Mouse (Mus musculus): ENCODE measurements around the gene 1810030O07Rik. TPM values are rescaled to one million over a fixed set of nuclear protein-coding genes. Genes with fewer than 3 reads are reported as not detected.

1810030O07Rik gene
- 13.6 TPM for polyA plus RNA-seq (2012; fragmentation: generic; extraction: Trizol)
- long read RNA-seq, experiment 1, transcript 1810030O07Rik-201 (7 exons, 2,699 nt), result major isoform, 19 of 24 reads
- long read RNA-seq, experiment 1, partial matches to known transcripts, result 0 of 24 reads
- long read RNA-seq, experiment 1, other reads (novel, unspliced or antisense), result 5 of 24 reads
- long read RNA-seq, experiment 2, transcript 1810030O07Rik-201 (7 exons, 2,699 nt), result major isoform, 171 of 194 reads
- long read RNA-seq, experiment 2, partial matches to known transcripts, result 2 of 194 reads
- long read RNA-seq, experiment 2, other reads (novel, unspliced or antisense), result 21 of 194 reads

GRCm38 (mm10) chrX:12673054-12673775 is at the start of gene 1810030O07Rik:
Gene 1810030O07Rik (minus strand): TSS chrX:12673668.
- H3K79me2 ChIP-seq (ENCODE audit: control insufficient read depth, insufficient read depth), result peaks cover 13% of the 10 kb centered on the region
- no peaks in the 10 kb centered on the region for H3K27me3 ChIP-seq (ENCODE audit: control insufficient read depth, insufficient read depth, insufficient read length)
- peak within 1 kb of the TSS; percentile 64 for H3K4me3 ChIP-seq (ENCODE audit: insufficient read depth, poor library complexity, severe bottlenecking)
- peak within 1 kb of the TSS; percentile 78 for H3ac ChIP-seq (ENCODE audit: control insufficient read depth, insufficient read length, low read depth)
- TF ChIP-seq MYOD1 (IDR thresholded peaks at IDR 0.05; ENCODE audit: control insufficient read depth, insufficient read length, low read depth) (no peak), FOSL1 (IDR thresholded peaks at IDR 0.05; ENCODE audit: insufficient read depth, low read length, poor library complexity, severe bottlenecking) (no peak), MAX (IDR thresholded peaks at IDR 0.05) (no peak), CEBPB (IDR thresholded peaks at IDR 0.05; ENCODE audit: low read depth) (no peak), MYOG (IDR thresholded peaks at IDR 0.05; ENCODE audit: control insufficient read depth, extremely low read depth, insufficient read length) (no peak), USF1 (IDR thresholded peaks at IDR 0.05; ENCODE audit: low read depth) (no peak), CTCF (IDR thresholded peaks at IDR 0.05; ENCODE audit: control insufficient read depth, insufficient read depth, insufficient read length) (no peak)
- H3K79me3 ChIP-seq (ENCODE audit: low read depth), result no peaks in the 10 kb centered on the region
- peaks cover 8% of the 10 kb centered on the region for H3K36me3 ChIP-seq (ENCODE audit: control insufficient read depth, insufficient read depth)

- Histone ChIP-seq H3K36me3 (ENCODE audit: control insufficient read depth, insufficient read depth) (peaks cover 38% of the 10 kb centered on the region), H3K4me3 (ENCODE audit: insufficient read depth, poor library complexity, severe bottlenecking) (no peak overlapping the region), H3K79me3 (ENCODE audit: low read depth) (peaks cover 2% of the 10 kb centered on the region), H3K79me2 (ENCODE audit: control insufficient read depth, insufficient read depth) (no peaks in the 10 kb centered on the region), H3K27me3 (ENCODE audit: control insufficient read depth, insufficient read depth, insufficient read length) (no peaks in the 10 kb centered on the region), H3ac (ENCODE audit: control insufficient read depth, insufficient read length, low read depth) (no peak overlapping the region)
- no peak for TF ChIP-seq CEBPB (IDR thresholded peaks at IDR 0.05; ENCODE audit: low read depth)
- TF ChIP-seq USF1 (IDR thresholded peaks at IDR 0.05; ENCODE audit: low read depth), result no peak
- no peak for TF ChIP-seq MYOD1 (IDR thresholded peaks at IDR 0.05; ENCODE audit: control insufficient read depth, insufficient read length, low read depth)
- TF ChIP-seq MYOG (IDR thresholded peaks at IDR 0.05; ENCODE audit: control insufficient read depth, extremely low read depth, insufficient read length), result no peak
- TF ChIP-seq CTCF (IDR thresholded peaks at IDR 0.05; ENCODE audit: control insufficient read depth, insufficient read depth, insufficient read length), result no peak
- no peak for TF ChIP-seq MAX (IDR thresholded peaks at IDR 0.05)
- no peak for TF ChIP-seq FOSL1 (IDR thresholded peaks at IDR 0.05; ENCODE audit: insufficient read depth, low read length, poor library complexity, severe bottlenecking)
Observed at GRCm38 (mm10) chrX:12716036-12716435, 42.6 kb upstream of the 1810030O07Rik start.

- Histone ChIP-seq H3K79me2 (ENCODE audit: control insufficient read depth, insufficient read depth) (no peaks in the 10 kb centered on the region), H3ac (ENCODE audit: control insufficient read depth, insufficient read length, low read depth) (no peak overlapping the region), H3K79me3 (ENCODE audit: low read depth) (no peaks in the 10 kb centered on the region), H3K4me3 (ENCODE audit: insufficient read depth, poor library complexity, severe bottlenecking) (no peak overlapping the region), H3K27me3 (ENCODE audit: control insufficient read depth, insufficient read depth, insufficient read length) (no peaks in the 10 kb centered on the region), H3K36me3 (ENCODE audit: control insufficient read depth, insufficient read depth) (peaks cover 31% of the 10 kb centered on the region)
- TF ChIP-seq MAX (IDR thresholded peaks at IDR 0.05) (no peak), FOSL1 (IDR thresholded peaks at IDR 0.05; ENCODE audit: insufficient read depth, low read length, poor library complexity, severe bottlenecking) (no peak), MYOD1 (IDR thresholded peaks at IDR 0.05; ENCODE audit: control insufficient read depth, insufficient read length, low read depth) (no peak), CTCF (IDR thresholded peaks at IDR 0.05; ENCODE audit: control insufficient read depth, insufficient read depth, insufficient read length) (no peak), MYOG (IDR thresholded peaks at IDR 0.05; ENCODE audit: control insufficient read depth, extremely low read depth, insufficient read length) (no peak), CEBPB (IDR thresholded peaks at IDR 0.05; ENCODE audit: low read depth) (no peak), USF1 (IDR thresholded peaks at IDR 0.05; ENCODE audit: low read depth) (no peak)
Observed at GRCm38 (mm10) chrX:12713796-12714195, 40.3 kb upstream of the 1810030O07Rik start.

GRCm38 (mm10) chrX:12686910-12687309 is 13.4 kb upstream of the 1810030O07Rik start:
- Histone ChIP-seq H3K36me3 (ENCODE audit: control insufficient read depth, insufficient read depth) (peaks cover 10% of the 10 kb centered on the region), H3K79me2 (ENCODE audit: control insufficient read depth, insufficient read depth) (no peaks in the 10 kb centered on the region), H3K27me3 (ENCODE audit: control insufficient read depth, insufficient read depth, insufficient read length) (no peaks in the 10 kb centered on the region), H3K79me3 (ENCODE audit: low read depth) (no peaks in the 10 kb centered on the region), H3ac (ENCODE audit: control insufficient read depth, insufficient read length, low read depth) (no peak overlapping the region), H3K4me3 (ENCODE audit: insufficient read depth, poor library complexity, severe bottlenecking) (no peak overlapping the region)
- TF ChIP-seq USF1 (IDR thresholded peaks at IDR 0.05; ENCODE audit: low read depth) (no peak), CTCF (IDR thresholded peaks at IDR 0.05; ENCODE audit: control insufficient read depth, insufficient read depth, insufficient read length) (no peak)

GRCm38 (mm10) chrX:12686071-12686470 is 12.6 kb upstream of the 1810030O07Rik start:
- no peak overlapping the region for H3ac ChIP-seq (ENCODE audit: control insufficient read depth, insufficient read length, low read depth)

More at GRCm38 (mm10) chrX:12686071-12686470, 12.6 kb upstream of the 1810030O07Rik start:
- H3K79me3 ChIP-seq (ENCODE audit: low read depth), result no peaks in the 10 kb centered on the region
- TF ChIP-seq MYOG (IDR thresholded peaks at IDR 0.05; ENCODE audit: control insufficient read depth, extremely low read depth, insufficient read length) (no peak), CTCF (IDR thresholded peaks at IDR 0.05; ENCODE audit: control insufficient read depth, insufficient read depth, insufficient read length) (no peak)
- H3K79me2 ChIP-seq (ENCODE audit: control insufficient read depth, insufficient read depth), result no peaks in the 10 kb centered on the region
- no peak overlapping the region for H3K4me3 ChIP-seq (ENCODE audit: insufficient read depth, poor library complexity, severe bottlenecking)
- H3K27me3 ChIP-seq (ENCODE audit: control insufficient read depth, insufficient read depth, insufficient read length), result no peaks in the 10 kb centered on the region
- peaks cover 10% of the 10 kb centered on the region for H3K36me3 ChIP-seq (ENCODE audit: control insufficient read depth, insufficient read depth)
